Mouse (Mus musculus) hematopoietic stem cell, adult 5-6 weeks (primary cell): ENCODE results near the gene Gatb. TPM values are rescaled to one million over a fixed set of nuclear protein-coding genes. Genes with fewer than 3 reads are reported as not detected.

Source experiments
- ATAC-seq, 2 experiments: fragments of 125-278 bp in 1 of 2; replicated peaks in 1 of 2; 2 replicates each; pipeline ENCODE4 v1.8.0; 2016 to 2017; ENCODE audit warnings: inconsistent platforms in 2 of 2, mild to moderate bottlenecking in 2 of 2, moderate number of reproducible peaks in 2 of 2, low read depth in 1 of 2, moderate TSS enrichment in 1 of 2; ENCODE audit not compliant: low FRiP score in 2 of 2, poor library complexity in 2 of 2, severe bottlenecking in 2 of 2, insufficient read depth in 1 of 2, low TSS enrichment in 1 of 2
- total RNA-seq: library from RNA; stranded (forward); fragments of 172-1452, 232-1000 nt; gene quantifications from 2 replicates; pipeline ENCODE4 v1.2.3, GENCODE M21; 2017

Gatb gene
- total RNA-seq, 1 experiment from 2014 or later = 16.4 TPM

- ATAC-seq = no peak
Observed at GRCm38 (mm10) chr3:85635591-85635990, 61.7 kb downstream of the Gatb start.

GRCm38 (mm10) chr3:85636716-85637447 is 63.0 kb downstream of the Gatb start:
- no peak for ATAC-seq

- ATAC-seq = no peak
Observed at GRCm38 (mm10) chr3:85641751-85642150, 67.8 kb downstream of the Gatb start.

- ATAC-seq = no peak
Observed at GRCm38 (mm10) chr3:85644814-85645213, 70.9 kb downstream of the Gatb start.

- ATAC-seq = no peak
Observed at GRCm38 (mm10) chr3:85645517-85646004, 71.6 kb downstream of the Gatb start.

- ATAC-seq = no peak
Observed at GRCm38 (mm10) chr3:85649176-85649575, 75.3 kb downstream of the Gatb start.

- no peak for ATAC-seq
Observed at GRCm38 (mm10) chr3:85652727-85653665, 79.1 kb downstream of the Gatb start.

GRCm38 (mm10) chr3:85655538-85655937 is 81.6 kb downstream of the Gatb start:
- ATAC-seq = no peak

- ATAC-seq = no peak
Observed at GRCm38 (mm10) chr3:85659681-85660080, 85.8 kb downstream of the Gatb start.

- ATAC-seq = no peak
Observed at GRCm38 (mm10) chr3:85661926-85662813, 88.3 kb downstream of the Gatb start.

GRCm38 (mm10) chr3:85663826-85664225 is 89.9 kb downstream of the Gatb start:
- no peak for ATAC-seq

- no peak for ATAC-seq
Observed at GRCm38 (mm10) chr3:85664591-85665171, 90.8 kb downstream of the Gatb start.

GRCm38 (mm10) chr3:85666166-85666565 is 92.2 kb downstream of the Gatb start:
- ATAC-seq = no peak

GRCm38 (mm10) chr3:85666736-85667135 is 92.8 kb downstream of the Gatb start:
- no peak for ATAC-seq

GRCm38 (mm10) chr3:85667683-85668082 is 93.8 kb downstream of the Gatb start:
- ATAC-seq = no peak

GRCm38 (mm10) chr3:85669844-85670243 is 95.9 kb downstream of the Gatb start:
- ATAC-seq = no peak

- no peak for ATAC-seq
Observed at GRCm38 (mm10) chr3:85677133-85677532, 103.2 kb downstream of the Gatb start.
